Mouse (Mus musculus): Measurements from ENCODE around the gene Gzmf. TPM values are rescaled to one million over a fixed set of nuclear protein-coding genes. Genes with fewer than 3 reads are reported as not detected.
"Not testable (repeated sequence)": the region's sequence is repeated elsewhere in the genome, so short reads cannot be mapped to it uniquely, and the experiment has no call there.

Gzmf gene
- not detected in 2 replicates for polyA plus RNA-seq (2016; fragmentation: Nextera tagmentation; extraction: Ambion mirVana)

DNA sequence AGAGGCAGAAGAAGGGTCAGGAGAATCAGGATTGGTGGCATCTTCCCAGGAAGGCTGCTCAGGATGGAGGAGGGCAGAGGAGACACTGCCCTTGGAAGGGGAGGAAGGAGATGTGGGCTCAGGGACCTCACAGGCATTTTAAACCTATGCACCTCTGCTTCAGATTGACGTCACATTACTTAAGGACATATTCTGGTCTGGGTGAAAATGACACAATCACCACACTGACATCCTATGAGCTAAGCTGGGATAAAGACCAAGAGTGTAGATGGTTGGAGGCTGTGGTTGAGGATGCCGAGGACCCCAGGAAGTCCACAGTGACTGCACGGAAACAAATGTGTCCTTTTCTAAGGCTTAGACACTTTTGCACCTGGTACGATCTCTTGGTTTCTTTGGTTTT lies at the start of gene Gzmf:
Gene Gzmf, minus strand, starts transcription at position 101 of the 400 bp plus-strand sequence.
- Histone ChIP-seq H3K36me3 (no peaks in the 10 kb centered on the region), H3K4me3 (no peak within 1 kb of the TSS), H3K9ac (no peak within 1 kb of the TSS), H3K9me3 (replicated peaks) (no peaks in the 10 kb centered on the region), H3K4me2 (no peak within 1 kb of the TSS), H3K27ac (no peak within 1 kb of the TSS), H3K4me1 (no peaks in the 10 kb centered on the region), H3K27me3 (replicated peaks) (no peaks in the 10 kb centered on the region)
- no peak for ATAC-seq
- WGBS (ENCODE audit: insufficient replicate concordance), result 76% methylated on average over 4 of the region's 4 CpGs

DNA sequence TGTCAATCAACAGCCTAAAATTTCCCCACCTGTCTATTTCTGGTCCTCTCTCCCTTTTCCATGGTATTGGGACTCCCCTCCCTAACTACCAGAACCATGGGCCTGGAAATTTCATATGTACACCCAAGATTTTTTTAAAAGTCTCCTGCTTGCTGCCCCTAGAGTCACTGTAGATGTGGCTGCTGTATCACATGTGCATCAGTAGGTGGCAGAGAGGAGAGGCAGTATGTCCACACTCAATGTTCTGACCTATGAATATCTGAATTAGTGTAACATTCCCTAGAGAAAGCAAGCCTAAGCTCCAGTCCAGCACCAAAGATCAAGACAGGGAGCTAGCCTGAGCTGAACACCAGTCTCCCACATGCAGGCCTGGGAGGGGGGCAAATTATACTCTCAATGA lies 29.2 kb upstream of the Gzmf start:
- no peak overlapping the region for H3K4me2 ChIP-seq
- no peak overlapping the region for H3K9ac ChIP-seq
- H3K27me3 ChIP-seq (replicated peaks), result no peaks in the 10 kb centered on the region
- no peaks in the 10 kb centered on the region for H3K36me3 ChIP-seq
- no peaks in the 10 kb centered on the region for H3K9me3 ChIP-seq (replicated peaks)
- ATAC-seq, result no peak
- H3K27ac ChIP-seq, result no peak overlapping the region
- H3K4me3 ChIP-seq, result no peak overlapping the region
- no peaks in the 10 kb centered on the region for H3K4me1 ChIP-seq

DNA sequence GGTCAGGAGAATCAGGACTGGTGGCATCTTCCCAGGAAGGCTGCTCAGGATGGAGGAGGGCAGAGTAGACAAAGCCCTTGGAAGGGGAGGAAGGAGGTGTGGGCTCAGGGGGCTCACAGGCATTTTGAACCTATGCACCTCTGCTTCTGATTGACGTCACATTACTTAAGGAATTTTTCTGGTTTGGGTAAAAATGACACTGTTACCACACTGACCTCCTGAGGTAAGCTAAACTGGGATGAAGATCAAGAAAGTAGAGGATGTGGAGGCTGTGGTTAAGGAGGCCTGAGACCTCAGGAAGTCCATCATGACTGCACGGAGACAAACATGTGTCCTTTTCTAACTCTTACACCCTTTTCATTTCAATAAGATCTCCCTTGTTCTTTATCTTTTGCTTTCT lies 23.3 kb upstream of the Gzmf start, which contains the start of gene Gzmc:
Gene Gzmc, minus strand, starts transcription at position 101 of the 400 bp plus-strand sequence.
- WGBS (ENCODE audit: insufficient replicate concordance), result 45% methylated on average over 2 of the region's 2 CpGs
- H3K4me3 ChIP-seq, result no peak within 1 kb of the TSS
- no peaks in the 10 kb centered on the region for H3K9me3 ChIP-seq (replicated peaks)
- H3K27ac ChIP-seq, result no peak within 1 kb of the TSS
- H3K27me3 ChIP-seq (replicated peaks), result no peaks in the 10 kb centered on the region
- H3K4me1 ChIP-seq, result no peaks in the 10 kb centered on the region
- H3K36me3 ChIP-seq, result no peaks in the 10 kb centered on the region
- no peak within 1 kb of the TSS for H3K9ac ChIP-seq
- H3K4me2 ChIP-seq, result no peak within 1 kb of the TSS
- no peak for ATAC-seq

DNA sequence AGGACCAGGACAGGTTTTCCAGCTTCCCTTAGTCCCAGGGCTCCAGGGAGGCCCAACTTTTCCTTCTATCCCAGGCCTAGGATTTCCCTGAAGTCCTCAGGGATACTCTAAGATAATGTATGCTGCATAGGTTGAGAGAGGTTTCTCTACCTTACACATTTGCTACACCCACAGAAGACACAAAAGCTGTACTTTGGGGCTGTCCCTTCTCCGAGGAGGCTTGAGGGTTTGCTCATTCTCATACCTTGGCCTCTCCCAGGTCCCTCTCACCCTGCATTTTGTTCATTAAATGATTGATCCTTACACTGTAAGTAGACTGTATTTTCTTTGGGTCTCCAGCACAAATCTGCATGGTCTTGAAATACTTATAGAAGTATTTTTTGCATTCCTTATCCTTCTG lies 5.6 kb downstream of the Gzmf start:
- Histone ChIP-seq H3K4me2 (no peak overlapping the region), H3K4me3 (no peak overlapping the region), H3K36me3 (no peaks in the 10 kb centered on the region), H3K27ac (no peak overlapping the region), H3K9ac (no peak overlapping the region), H3K4me1 (no peaks in the 10 kb centered on the region), H3K9me3 (replicated peaks) (no peaks in the 10 kb centered on the region), H3K27me3 (replicated peaks) (no peaks in the 10 kb centered on the region)
- 67% methylated on average over 1 of the region's 1 CpGs for WGBS (ENCODE audit: insufficient replicate concordance)
- no peak for ATAC-seq

DNA sequence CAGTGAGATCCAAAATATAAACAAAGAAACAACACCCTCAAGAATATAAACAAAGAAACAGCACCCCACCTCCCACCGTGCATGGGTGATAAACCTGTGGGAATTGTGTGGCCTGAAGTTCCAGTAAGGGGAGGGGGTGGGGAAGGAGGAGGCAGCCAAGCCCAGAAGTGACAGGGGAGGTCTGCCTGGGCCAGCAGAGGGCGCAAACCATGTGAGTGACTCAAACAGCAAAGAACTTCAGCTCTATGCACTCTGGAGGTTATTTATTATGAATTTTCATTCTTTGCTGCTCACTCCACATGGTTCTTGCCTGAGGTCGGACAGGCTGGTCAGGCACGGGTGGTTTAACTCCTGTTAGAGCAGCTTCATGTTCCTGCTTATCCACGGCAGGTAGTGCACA lies 6.2 kb downstream of the Gzmf start:
- not testable (repeated sequence) for H3K4me1 ChIP-seq; H3K9me3 ChIP-seq (replicated peaks); H3K4me3 ChIP-seq; H3K36me3 ChIP-seq; H3K27ac ChIP-seq; H3K4me2 ChIP-seq; ATAC-seq; H3K9ac ChIP-seq; H3K27me3 ChIP-seq (replicated peaks)
- 27% methylated on average over 5 of the region's 5 CpGs for WGBS (ENCODE audit: insufficient replicate concordance)

DNA sequence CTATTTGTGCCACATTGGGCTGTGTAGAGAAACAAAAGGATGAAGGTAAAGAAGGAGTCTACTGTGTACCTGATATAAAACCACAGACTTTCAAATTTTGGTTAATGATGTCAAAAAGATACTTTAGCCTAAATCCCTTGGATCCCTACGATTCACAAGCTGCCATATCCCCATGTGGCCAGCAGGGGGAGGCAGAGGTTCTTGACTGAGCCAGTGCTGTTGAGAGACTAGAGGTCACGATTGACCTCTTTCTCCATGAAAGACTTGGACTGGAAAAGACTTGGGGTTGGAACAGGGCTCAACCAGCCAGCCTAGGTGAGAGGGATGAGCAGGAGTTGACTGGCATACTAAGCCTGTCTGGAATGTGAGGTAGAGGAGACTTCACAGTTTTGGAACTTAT lies 7.2 kb downstream of the Gzmf start:
- Histone ChIP-seq H3K9ac (no peak overlapping the region), H3K4me1 (no peaks in the 10 kb centered on the region), H3K27ac (no peak overlapping the region), H3K36me3 (no peaks in the 10 kb centered on the region), H3K4me3 (no peak overlapping the region), H3K4me2 (no peak overlapping the region), H3K9me3 (replicated peaks) (no peaks in the 10 kb centered on the region), H3K27me3 (replicated peaks) (no peaks in the 10 kb centered on the region)
- ATAC-seq, result no peak
- 12% methylated on average over 2 of the region's 2 CpGs for WGBS (ENCODE audit: insufficient replicate concordance)

DNA sequence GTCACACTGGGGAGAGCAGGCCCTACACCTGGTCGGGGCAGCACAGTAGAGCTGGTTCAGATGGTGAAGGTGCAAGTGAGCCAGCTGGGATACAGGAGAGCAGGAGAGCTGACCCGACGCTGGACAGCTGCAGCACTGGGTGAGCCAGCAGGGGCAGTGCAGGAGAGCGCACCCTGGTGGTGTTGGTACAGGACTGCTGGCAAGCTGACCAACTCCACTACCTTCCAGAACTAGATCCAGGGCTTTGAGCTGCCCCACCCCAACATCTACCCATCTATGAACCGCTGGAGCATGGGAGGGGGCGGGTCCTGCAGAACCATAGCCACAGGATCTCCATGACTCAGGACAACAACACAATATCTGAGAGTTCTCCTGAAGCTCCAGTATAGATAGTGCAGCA lies 24.3 kb downstream of the Gzmf start:
- H3K27ac ChIP-seq, result no peak overlapping the region
- no peak for ATAC-seq
- WGBS (ENCODE audit: insufficient replicate concordance), result 53% methylated on average over 6 of the region's 6 CpGs

DNA sequence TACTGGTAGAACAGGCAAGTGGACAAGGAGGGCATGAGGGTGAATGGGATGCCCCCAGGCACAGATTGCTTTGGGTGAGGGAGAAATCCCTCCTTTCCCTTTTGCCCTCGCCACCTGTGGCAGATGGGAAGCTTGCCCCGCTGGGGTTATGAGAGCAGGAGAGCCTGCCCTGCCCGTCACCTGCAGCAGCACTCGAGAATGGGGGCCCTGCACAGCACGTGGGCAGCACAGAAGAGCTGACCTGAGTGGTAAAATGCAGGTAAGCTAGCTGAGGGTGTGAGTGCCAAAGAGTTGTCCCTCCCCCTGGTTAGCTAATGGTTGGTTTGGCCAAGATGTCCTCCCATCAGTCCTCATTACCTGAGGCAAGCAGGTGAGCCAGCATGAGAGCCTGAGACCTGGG lies 24.7 kb downstream of the Gzmf start:
- ATAC-seq, result no peak
- Histone ChIP-seq H3K36me3 (no peaks in the 10 kb centered on the region), H3K9me3 (replicated peaks) (no peaks in the 10 kb centered on the region), H3K9ac (no peak overlapping the region), H3K27me3 (replicated peaks) (no peaks in the 10 kb centered on the region), H3K27ac (no peak overlapping the region), H3K4me3 (no peak overlapping the region), H3K4me2 (no peak overlapping the region), H3K4me1 (no peaks in the 10 kb centered on the region)
- WGBS (ENCODE audit: insufficient replicate concordance), result 69% methylated on average over 5 of the region's 5 CpGs

More for the DNA sequence above, 24.3 kb downstream of the Gzmf start:
- Histone ChIP-seq H3K36me3 (no peaks in the 10 kb centered on the region), H3K4me2 (no peak overlapping the region), H3K9me3 (replicated peaks) (no peaks in the 10 kb centered on the region), H3K4me1 (no peaks in the 10 kb centered on the region), H3K27me3 (replicated peaks) (no peaks in the 10 kb centered on the region), H3K4me3 (no peak overlapping the region), H3K9ac (no peak overlapping the region)

DNA sequence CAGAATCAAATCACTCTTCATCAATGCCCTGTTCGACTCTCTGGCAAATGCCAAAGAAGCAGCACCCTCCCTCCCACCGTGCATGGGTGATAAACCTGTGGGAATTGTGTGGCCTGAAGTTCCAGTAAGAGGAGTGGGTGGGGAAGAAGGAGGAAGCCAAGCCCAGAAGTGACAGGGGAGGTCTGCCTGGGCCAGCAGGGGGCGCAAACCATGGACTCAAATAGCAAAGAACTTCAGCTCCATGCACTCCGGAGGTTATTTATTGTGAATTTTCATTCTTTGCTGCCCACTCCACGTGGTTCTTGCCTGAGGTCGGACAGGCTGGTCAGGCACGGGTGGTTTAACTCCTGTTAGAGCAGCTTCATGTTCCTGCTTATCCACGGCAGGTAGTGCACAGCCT lies 33.6 kb downstream of the Gzmf start:
- H3K36me3 ChIP-seq; ATAC-seq; H3K9ac ChIP-seq; H3K4me2 ChIP-seq; H3K9me3 ChIP-seq (replicated peaks); H3K27me3 ChIP-seq (replicated peaks); H3K4me3 ChIP-seq; H3K27ac ChIP-seq; H3K4me1 ChIP-seq: not testable (repeated sequence)
- 21% methylated on average over 8 of the region's 8 CpGs for WGBS (ENCODE audit: insufficient replicate concordance)

DNA sequence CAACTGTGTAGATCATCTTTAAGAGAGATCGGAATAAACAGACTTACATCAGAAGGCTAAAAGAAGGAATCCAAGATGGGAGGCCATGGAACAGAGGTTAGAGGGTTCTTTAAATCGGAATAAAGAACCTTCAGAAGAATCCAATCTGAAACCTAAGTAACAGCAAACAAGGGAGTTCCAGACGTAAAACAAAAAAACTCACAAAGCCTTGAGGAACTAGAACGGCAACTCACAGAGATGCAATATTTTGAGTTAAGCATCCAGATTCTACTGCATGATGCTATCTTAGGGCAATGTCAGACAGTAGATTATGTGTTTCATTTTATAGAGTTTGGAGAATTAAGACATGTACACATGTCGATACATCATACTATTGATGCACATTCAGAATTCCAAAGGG lies 36.7 kb downstream of the Gzmf start, which contains the start of gene Gzmn:
Gene Gzmn, minus strand, starts transcription at position 101 of the 400 bp plus-strand sequence.
- Histone ChIP-seq H3K4me1 (no peaks in the 10 kb centered on the region), H3K4me2 (no peak within 1 kb of the TSS), H3K9me3 (replicated peaks) (no peaks in the 10 kb centered on the region), H3K9ac (no peak within 1 kb of the TSS), H3K36me3 (no peaks in the 10 kb centered on the region), H3K27me3 (replicated peaks) (no peaks in the 10 kb centered on the region), H3K27ac (no peak within 1 kb of the TSS), H3K4me3 (no peak within 1 kb of the TSS)
- no peak for ATAC-seq
- WGBS (ENCODE audit: insufficient replicate concordance), result 76% methylated on average over 5 of the region's 5 CpGs

DNA sequence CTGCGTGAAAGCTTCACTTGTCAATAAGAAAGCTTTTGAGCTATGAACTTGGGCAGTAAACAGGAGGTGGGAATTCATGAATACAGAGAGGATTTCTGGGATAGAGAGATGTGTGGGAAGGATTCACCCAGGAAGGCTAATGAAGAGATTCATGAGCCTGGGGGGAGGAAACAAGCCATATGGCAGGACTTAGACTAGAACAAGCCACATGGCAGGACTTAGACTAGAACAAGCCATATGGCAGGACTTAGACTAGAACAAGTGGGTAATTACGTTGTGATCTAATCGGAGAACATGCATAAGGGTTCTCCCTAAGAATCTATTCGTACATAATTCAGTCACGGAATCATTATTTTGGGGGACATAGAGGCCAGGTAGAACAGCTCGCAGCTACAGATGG lies 37.8 kb downstream of the Gzmf start:
- Histone ChIP-seq H3K9ac (no peak overlapping the region), H3K4me1 (no peaks in the 10 kb centered on the region), H3K36me3 (no peaks in the 10 kb centered on the region), H3K4me2 (no peak overlapping the region), H3K9me3 (replicated peaks) (no peaks in the 10 kb centered on the region), H3K27me3 (replicated peaks) (no peaks in the 10 kb centered on the region), H3K4me3 (no peak overlapping the region), H3K27ac (no peak overlapping the region)
- ATAC-seq, result no peak
- 73% methylated on average over 6 of the region's 6 CpGs for WGBS (ENCODE audit: insufficient replicate concordance)

DNA sequence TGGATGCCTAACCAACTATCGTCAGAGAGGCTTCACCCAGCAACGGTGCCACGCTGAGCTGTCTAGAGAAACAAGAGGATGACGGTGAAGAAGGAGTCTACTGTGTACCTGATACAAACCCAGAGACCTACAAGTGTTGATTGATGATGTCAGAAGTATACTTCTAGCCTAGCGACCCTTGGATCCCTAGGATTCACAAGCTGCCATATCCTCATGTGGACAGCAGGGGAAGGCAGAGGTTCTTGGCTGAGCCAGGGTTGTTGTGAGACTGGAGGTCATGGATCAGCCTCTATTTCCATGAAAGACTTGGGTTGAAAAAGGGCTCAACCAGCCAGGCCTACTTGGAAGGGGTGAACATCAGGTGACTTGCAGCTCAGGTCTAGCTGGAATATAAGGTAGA lies 38.5 kb downstream of the Gzmf start:
- no peak overlapping the region for H3K27ac ChIP-seq
- no peak for ATAC-seq
- H3K27me3 ChIP-seq (replicated peaks), result no peaks in the 10 kb centered on the region
- no peak overlapping the region for H3K4me3 ChIP-seq
- H3K9me3 ChIP-seq (replicated peaks), result no peaks in the 10 kb centered on the region
- H3K9ac ChIP-seq, result no peak overlapping the region
- no peaks in the 10 kb centered on the region for H3K36me3 ChIP-seq
- H3K4me2 ChIP-seq, result no peak overlapping the region
- H3K4me1 ChIP-seq, result no peaks in the 10 kb centered on the region
- 60% methylated on average over 5 of the region's 5 CpGs for WGBS (ENCODE audit: insufficient replicate concordance)

DNA sequence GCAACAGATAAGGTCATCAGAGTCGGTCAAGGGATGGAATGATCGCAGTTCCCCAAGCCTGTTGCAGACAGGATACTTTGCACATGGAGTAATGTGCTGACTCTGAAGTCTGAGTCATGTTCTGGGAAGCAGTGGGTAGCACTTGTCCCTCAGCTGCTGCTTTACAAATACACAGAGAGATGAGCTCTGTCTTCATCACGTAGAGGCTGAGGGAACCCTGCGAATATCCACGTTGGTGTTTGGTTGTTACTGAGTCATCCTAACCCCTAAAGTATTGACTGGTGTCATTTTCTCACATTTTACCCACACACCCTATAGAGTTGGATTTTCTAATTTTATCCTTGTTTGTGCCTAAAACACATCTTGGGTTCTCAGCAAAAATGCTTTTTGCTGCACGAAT lies 43.2 kb downstream of the Gzmf start:
- Histone ChIP-seq H3K27ac (no peak overlapping the region), H3K4me3 (no peak overlapping the region), H3K9ac (no peak overlapping the region), H3K36me3 (no peaks in the 10 kb centered on the region), H3K4me2 (no peak overlapping the region), H3K27me3 (replicated peaks) (no peaks in the 10 kb centered on the region), H3K9me3 (replicated peaks) (no peaks in the 10 kb centered on the region), H3K4me1 (no peaks in the 10 kb centered on the region)
- WGBS (ENCODE audit: insufficient replicate concordance), result 40% methylated on average over 6 of the region's 6 CpGs
- ATAC-seq, result no peak

Measured in liver, embryonic 12.5 days (tissue).